Mouse (Mus musculus) layer of hippocampus, adult 2 months (tissue): ENCODE results near the gene Neu3. TPM values are rescaled to one million over a fixed set of nuclear protein-coding genes. Genes with fewer than 3 reads are reported as not detected.
"Not testable (repeated sequence)": the region's sequence is repeated elsewhere in the genome, so short reads cannot be mapped to it uniquely, and the experiment has no call there.

Experiments used
- DNase-seq, 2 experiments: peaks; one replicate each; pipeline ENCODE4 v3.0.0; 2022; ENCODE audit warnings: low spot score in 2 of 2
- H3K27ac ChIP-seq: fragments of 200-600 bp; 2 replicates; pipeline ENCODE4 v1.8.1; 2022
- H3K4me3 ChIP-seq: fragments of 200-600 bp; 2 replicates; pipeline ENCODE4 v1.8.1; 2022; ENCODE audit warnings: mild to moderate bottlenecking
- CTCF ChIP-seq: fragments of 200-600 bp; conservative IDR thresholded peaks from 2 replicates; pipeline ENCODE4 v1.8.1; 2022; ENCODE audit warnings: antibody characterized with exemption, mild to moderate bottlenecking, moderate library complexity
- total RNA-seq, 2 experiments: library from RNA; stranded (reverse); gene quantifications; 2 replicates each; pipeline ENCODE4 v1.2.3; 2021

The Neu3 gene
- total RNA-seq, 2 experiments from 2014 or later, result 3.3 to 3.6 TPM

DNA sequence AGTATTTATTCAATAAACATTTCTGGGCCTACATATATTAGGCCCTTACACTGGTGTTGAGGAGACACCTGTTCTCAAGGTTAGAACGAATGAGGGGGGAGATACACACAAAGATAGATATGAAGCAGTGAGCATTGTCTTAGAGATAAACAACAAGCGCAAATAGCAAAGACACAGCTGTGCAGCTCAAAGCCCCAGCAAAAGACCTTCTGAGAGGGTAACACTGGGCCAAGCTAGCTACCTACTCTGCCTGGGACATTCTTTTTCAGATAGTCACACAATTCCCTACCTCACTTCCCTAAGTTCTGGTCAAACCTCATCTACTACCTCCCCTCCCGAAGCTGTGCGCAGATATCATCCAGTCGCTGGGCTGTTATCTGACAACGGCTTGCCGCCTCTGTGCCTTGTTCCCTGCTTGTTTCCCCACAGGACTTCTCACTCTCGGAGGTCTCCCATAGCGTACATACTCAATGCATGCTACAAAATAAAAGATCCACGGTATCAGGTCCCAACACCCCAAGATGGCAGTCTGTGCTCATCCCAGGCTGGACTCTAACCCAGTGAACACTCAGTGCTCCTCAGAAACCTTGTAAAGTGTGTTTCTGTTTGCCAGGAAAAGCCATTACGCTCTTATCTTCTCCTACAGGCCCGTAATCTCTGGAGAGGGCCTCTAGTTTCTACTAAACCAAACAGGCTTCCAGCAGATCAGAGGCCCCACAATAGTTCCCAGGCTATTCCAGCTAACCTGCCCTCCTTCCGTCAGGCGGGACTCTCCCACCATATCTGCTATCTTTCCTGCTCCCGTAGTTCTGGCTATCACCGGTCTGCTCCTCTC is 3.4 kb downstream of the Neu3 start:
- Histone ChIP-seq H3K27ac (no peak overlapping the region), H3K4me3 (no peak overlapping the region)
- TF ChIP-seq CTCF, result no peak
- DNase-seq, result no peak

DNA sequence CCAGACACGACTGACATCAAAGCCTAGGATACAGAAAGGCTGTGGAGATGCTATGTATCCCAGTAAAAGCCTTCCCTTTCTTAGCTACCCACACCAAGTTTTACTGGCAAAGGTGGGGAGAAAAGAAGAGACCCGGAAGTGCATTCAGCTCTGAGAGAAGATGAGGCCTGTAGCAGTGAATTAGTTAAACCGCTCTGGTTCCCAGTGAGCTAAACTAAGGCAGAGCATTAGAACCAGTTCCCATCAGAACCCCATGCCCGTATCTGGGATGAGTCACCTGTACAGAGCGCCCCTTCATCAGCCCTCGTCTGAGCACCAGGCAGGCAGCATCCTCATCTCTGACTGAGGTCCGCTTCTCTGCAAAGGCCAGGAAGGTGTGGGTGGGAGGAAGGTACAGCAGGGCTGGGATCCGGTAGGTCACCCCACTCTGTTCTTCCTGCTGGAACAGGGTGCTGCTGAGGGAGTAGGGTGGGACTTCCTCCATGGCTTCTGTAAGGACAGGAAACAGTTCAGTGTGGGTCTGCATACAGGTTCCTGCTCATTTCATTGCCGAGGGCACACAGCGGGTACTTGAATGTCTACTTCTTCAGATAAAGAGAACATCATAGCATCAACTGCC is 5.1 kb downstream of the Neu3 start:
- TF ChIP-seq CTCF, result no peak
- H3K4me3 ChIP-seq, result no peak overlapping the region
- DNase-seq, result no peak
- H3K27ac ChIP-seq, result no peak overlapping the region

DNA sequence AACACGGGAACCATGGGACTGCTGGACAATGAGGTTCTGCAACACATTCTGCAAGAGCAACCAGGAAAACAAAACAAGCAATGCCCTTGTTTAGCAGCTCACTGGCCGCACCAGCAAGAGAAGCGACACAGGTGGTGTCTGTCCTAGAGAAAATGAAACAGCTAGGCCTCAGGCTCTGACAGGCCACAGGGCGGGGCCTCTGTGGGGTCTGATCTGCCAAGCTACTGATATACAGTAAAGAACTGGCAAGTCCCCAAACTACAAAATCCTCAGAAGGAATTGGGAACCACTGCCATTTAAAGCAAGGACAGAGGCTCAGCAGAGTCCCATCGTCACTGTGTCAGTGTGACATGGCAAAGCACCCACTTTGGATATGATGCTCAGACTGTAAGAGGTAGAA is 5.8 kb downstream of the Neu3 start:
- no peak overlapping the region for H3K4me3 ChIP-seq
- no peak for DNase-seq
- H3K27ac ChIP-seq, result no peak overlapping the region
- TF ChIP-seq CTCF, result no peak

DNA sequence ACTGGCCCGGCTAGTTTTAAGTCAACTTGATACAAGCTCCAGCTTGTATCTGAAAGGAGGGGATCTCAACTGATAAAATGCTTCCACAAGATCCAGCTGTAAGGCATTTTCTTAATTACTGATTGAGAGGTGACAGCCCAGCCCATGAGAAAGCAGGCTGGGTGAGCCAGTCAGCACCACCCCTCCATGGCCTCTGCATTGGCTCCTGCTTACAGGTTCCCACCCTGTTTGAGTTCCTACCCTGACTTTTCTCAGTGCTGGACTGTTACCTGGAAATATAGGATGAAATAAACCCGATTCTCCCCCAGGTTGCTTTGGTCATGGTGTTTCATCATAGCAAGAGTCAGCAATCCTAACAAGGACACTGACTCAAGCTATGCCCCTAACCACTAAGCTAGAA is 6.3 kb downstream of the Neu3 start:
- TF ChIP-seq CTCF, result no peak
- H3K4me3 ChIP-seq, result no peak overlapping the region
- no peak for DNase-seq
- no peak overlapping the region for H3K27ac ChIP-seq

DNA sequence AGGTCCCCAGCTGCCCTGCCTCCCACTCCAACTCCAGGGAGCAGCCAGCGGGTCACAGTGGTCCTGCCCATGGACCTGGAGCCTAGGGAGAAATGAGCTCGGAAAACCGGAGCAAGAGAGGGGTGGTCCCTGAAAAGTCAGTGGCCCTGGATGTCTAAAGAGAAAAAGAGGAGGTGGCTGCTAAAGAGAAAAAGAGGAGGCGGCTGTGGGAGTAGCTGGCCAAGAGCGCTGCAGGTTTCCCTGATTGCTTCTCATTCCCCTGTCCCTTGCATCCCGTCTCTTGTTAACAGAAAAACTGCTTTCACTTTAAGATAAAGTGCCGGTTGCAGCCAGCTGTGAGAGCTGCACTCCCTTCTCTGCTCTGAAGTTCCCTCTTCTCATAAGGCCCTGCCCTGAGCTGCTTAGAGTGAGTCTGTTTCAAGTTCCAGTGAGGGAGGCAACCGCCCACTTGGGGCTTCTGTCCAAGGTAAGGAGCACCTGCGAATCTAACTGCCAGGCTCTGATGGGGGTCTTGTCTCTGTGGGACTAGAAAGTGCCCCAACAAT is 10.0 kb downstream of the Neu3 start:
- H3K27ac ChIP-seq, H3K4me3 ChIP-seq, DNase-seq: not testable (repeated sequence)

DNA sequence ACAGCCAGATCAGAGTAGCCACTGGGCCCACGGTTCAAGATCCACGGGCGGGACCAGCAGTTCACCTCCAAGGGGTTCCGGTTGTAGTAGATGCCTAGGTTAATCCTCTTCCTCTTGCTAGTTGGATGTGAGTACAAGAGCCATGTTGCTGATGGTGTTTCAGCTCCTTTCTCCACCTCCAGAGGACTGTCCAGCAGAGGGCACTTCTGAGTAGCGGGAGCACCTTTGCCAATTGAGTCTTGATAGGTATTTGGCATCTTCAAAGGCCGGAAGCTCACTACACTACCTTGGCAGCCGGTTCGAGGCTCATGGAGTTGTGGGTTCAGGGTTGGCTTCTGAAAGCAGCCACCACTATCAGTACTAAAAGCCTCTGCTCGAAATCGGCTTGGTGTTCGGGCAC is 14.8 kb downstream of the Neu3 start:
- TF ChIP-seq CTCF, result peak; percentile 76
- DNase-seq, result no peak
- H3K4me3 ChIP-seq, result no peak overlapping the region
- H3K27ac ChIP-seq, result no peak overlapping the region

DNA sequence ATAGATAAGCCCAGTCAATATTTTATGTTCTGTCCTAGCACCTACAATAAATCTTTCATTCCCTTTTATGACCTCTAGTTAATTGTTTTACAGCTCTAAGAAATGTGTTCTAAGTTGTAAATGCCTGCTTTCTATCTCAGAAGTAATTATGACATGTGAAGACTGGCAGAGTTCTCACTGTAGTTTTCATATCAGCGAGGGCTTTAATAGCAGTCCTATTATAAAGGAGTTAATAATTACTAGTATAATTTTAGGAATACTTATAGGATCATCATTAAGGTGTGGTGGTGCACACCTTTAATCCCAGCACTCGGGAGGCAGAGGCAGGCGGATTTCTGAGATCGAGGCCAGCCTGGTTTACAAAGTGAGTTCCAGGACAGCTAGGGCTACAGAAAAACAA is 16.6 kb downstream of the Neu3 start:
- no peak overlapping the region for H3K4me3 ChIP-seq
- no peak for TF ChIP-seq CTCF
- no peak overlapping the region for H3K27ac ChIP-seq
- no peak for DNase-seq

DNA sequence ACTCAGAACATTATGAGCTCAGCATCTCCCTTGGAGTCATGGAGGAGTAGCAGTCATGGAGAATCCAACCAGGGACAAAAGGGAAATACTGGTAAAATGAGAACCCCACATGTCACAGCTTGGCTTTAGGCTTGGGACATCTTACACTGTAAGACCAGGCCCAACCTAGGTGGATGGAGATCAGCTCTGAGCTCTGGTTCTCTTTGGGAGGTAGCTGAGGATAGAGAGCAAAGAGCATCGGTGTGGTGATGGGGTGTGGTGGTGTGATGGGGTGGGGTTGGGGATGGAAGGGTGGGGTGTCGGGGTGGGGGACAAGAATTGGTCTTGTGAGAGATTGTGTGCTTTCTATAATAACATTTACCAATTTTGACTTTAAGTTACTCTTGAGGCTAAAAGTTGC is 17.4 kb downstream of the Neu3 start:
- TF ChIP-seq CTCF, result no peak
- no peak overlapping the region for H3K4me3 ChIP-seq

DNA sequence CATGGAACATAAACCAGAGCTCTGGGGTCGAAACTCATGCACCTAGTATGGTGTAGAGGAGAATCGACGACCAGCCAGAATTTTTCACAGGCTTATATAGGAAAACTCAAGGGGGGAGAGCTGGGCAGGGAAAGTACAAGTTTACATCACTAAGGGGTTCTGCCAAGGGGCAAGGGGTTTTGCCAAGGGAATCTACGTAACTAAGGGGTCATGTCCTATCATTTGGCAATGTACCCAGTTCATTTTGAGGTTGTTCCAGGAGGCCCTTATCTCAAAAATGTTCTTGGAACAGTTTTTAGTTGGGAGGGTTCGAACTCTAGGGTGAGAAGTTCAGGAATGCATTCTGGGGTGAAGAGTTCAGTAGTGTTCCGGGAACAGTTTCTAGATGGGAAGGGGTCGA is 21.2 kb downstream of the Neu3 start:
- H3K4me3 ChIP-seq, H3K27ac ChIP-seq, DNase-seq: not testable (repeated sequence)

More for the DNA sequence above, 17.4 kb downstream of the Neu3 start:
- H3K27ac ChIP-seq, result no peak overlapping the region
- no peak for DNase-seq

DNA sequence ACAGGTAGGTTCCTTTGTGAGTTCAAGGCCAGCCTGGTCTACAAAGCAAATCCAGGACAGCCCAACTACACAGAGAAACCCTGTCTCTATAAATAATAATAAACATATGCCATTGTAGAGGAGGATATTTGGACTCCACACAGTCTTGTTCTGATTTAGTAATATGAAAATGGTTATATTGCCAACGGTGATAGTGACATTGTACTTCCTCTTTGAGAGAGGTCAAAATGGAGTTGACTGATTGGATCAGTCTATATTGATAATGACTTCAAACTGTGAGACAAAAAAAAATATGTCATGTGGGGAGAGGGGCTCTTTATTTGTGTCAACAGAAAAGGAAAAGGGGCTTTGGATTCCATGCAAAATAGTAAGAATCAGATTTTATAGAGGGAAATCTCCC is 22.9 kb downstream of the Neu3 start:
- Histone ChIP-seq H3K4me3 (no peak overlapping the region), H3K27ac (no peak overlapping the region)
- no peak for TF ChIP-seq CTCF
- DNase-seq, result no peak

DNA sequence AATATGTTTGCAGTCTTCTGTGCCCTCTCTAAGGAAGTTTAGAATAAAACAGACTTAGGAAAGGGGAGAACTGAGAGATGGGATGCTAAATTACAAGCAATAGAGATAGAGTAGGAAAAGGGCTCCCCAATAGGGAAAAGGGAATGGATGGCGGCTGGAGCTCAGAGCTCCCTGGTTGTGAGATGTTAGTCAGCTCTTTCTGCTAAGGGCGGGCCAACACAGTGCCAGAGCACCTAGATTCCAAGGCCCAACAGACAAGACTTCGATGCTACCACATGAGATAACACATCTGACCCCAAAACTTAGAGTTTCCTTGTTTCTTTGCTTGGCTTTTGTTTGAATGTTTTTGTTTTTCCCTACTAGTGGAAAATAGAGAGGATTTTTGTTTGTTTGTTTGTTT is 24.2 kb downstream of the Neu3 start:
- H3K4me3 ChIP-seq, DNase-seq, H3K27ac ChIP-seq: not testable (repeated sequence)

DNA sequence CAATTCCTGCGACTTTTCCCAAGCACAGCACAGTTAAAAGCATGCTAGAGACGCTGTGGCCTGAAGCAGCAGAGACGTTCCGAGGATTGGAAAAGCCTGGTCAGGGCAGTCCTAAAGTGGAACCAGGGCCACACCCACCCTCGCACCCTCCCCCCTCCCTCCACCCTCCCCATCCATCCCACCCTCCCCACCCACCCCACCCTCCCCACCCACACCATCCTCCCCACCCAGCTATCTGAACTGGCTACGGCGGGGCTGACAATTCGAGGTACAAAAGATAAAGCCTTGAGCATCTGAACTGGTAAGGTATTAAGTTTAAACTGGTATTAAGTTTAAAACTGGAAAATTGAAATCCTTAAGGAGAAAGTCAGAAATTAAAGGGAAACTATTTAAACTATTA is 24.7 kb downstream of the Neu3 start:
- no peak overlapping the region for H3K27ac ChIP-seq
- DNase-seq, result no peak
- TF ChIP-seq CTCF, result no peak
- H3K4me3 ChIP-seq, result no peak overlapping the region

DNA sequence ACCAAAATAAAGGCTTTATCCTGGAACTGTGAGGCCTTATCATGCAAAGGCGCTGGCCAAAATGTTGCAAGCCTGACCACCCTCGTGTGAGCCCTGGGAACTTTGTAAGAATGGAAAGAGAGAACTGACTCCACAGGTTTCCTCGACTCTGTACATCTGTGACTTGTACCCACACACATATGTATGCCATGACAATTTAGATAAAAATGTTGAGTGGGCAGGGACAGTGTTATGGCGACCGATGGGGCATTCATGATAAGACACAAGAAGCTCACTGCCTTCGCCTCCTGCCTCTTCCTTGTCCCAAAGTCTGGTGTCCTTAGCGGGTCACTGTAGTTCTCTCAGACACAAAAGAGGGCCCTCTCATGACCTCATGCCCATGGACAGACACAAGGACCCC is 29.1 kb downstream of the Neu3 start:
- no peak for TF ChIP-seq CTCF

More for the DNA sequence above, 29.1 kb downstream of the Neu3 start:
- Histone ChIP-seq H3K27ac (no peak overlapping the region), H3K4me3 (no peak overlapping the region)
- DNase-seq, result no peak
